Mouse (Mus musculus): ENCODE results near the gene Cfap97d1.

DNA sequence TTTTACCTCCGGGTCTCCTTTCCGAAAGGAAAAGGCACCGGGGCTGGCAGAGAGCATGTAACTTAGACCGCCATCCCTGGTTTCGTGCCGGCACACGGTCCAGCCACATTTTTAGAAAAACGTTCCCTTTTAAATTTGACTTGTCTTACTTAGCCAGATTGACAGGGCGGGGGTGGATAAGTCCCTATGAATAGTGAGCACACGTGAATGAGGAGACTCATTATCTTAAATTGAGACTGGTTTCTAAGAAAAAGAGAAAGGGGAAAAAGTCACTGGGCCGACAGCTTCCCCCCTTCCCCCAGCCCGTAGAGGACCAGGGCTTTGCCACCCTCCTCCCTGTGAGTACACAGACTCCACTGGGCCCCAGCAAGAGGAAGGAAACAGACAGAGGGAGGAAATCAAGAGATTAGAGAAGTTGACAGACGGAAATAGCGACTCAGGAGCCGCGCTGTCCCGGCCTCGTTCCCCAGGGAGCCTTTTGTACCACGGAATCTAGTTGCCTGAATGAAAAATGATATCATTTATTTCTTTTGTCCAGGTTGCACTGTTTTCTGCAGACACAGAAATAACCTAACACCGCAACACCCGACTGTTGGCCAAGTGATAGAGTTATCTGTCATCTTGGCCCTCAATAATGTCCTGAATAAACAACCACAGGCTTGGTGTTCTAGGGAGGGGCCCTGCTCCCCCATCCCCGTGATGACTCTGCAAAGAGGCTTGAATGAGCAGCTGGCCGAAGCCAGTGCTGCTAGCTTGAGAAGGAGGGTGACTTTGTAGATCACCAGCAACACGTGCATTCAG is 31.3 kb upstream of the Cfap97d1 start:
- no peak for TF ChIP-seq CTCF (IDR thresholded peaks at IDR 0.05; ENCODE audit: borderline replicate concordance, insufficient read depth, low read depth, low read length)
- no peak for TF ChIP-seq POLR2A (IDR thresholded peaks at IDR 0.05; ENCODE audit: borderline replicate concordance, insufficient read depth, low read length)

Data from cerebellum, adult 2 months (tissue).